ENCODE assay signal across 1 mouse cellular context in the genomic region with DNA sequence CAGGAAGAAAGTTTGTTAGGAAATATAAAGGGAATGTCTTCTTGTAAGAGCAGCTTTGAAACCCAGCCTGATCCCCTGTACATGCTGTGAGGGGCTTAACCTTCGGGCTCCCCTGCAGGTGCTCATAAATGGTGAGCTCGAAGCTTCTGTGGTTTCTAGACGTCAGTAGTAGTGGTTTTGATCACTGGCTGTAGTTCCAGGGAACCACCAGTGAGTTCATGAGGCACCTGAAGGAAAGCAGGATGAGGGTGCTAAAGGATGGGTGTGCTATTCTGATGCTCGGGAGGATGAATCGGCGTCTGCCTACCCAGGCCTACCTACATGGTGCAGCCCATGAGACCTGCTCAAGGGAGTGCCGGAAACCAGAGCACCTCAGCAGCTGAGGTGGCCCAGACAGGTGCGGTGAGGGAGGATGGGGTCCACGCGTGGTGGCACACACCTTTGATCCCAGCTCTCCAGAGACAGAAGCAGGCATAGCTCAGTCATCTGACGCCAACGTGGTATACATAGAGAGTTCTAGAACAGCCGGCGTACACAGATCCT.
TF ChIP-seq lines count a peak whose summit lies in the region.

No protein-coding gene starts in this region.

TF ChIP-seq in myocyte, 11 proteins besides CTCF, POLR2A, EP300 and RAD21 (continued from another document):
- TF ChIP-seq MYOD1 (IDR thresholded peaks at IDR 0.05; ENCODE audit: control insufficient read depth in 1 of 3, insufficient read length in 2 of 3, low read depth in 2 of 3) (peak in 2 of 3 experiments; percentile 6 to 47), POLR2AphosphoS2 (IDR thresholded peaks at IDR 0.05; ENCODE audit: insufficient read length, low read depth) (no peak), REST (IDR thresholded peaks at IDR 0.05; ENCODE audit: insufficient read depth, insufficient read length) (no peak), TCF12 (IDR thresholded peaks at IDR 0.05; ENCODE audit: insufficient read depth, poor library complexity, severe bottlenecking) (no peak), E2F4 (IDR thresholded peaks at IDR 0.05; ENCODE audit: insufficient read depth) (no peak)
